Mouse (Mus musculus): ENCODE measurements around the gene Lrrc1. TPM values are rescaled to one million over a fixed set of nuclear protein-coding genes. Genes with fewer than 3 reads are reported as not detected.

Gene Lrrc1
- polyA plus RNA-seq, 1 experiment from 2014 or later, result 27.4 TPM

DNA sequence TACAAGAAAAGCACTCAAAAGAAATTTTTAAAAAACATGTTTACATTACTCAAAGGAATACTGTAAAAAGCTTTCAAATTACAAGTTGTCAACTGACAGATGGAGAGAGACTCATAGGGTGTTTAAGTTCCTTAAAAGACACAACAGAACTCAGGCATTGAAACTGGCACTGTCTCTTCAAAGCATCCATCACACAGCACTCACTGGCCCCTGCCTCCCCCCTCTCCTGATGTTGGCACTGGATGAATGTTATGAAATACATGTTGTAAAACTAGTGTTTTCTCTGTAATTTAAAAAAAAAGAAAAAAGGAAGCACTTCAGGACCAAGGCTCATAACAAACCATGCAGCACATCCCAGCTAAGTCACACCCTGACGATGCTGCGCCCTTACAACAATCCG, 61.1 kb downstream of the Lrrc1 start:
- ChIA-PET POLR2A (no interaction called here), CTCF (interaction anchor here (1.0 to 1.9 kb wide), 3 partner anchors 9 to 14 kb away, joined by 3 to 4 read pairs (median 4); no protein-coding TSS in a partner anchor)
- DNase-seq (ENCODE audit: low read depth, low spot score), result no peak
- in situ Hi-C loops (cut with MboI; ENCODE audit: low pct_unique_long_range_greater_than_20kb), result no loop called here
- no peak for TF ChIP-seq CTCF (IDR thresholded peaks at IDR 0.05)
- H3K27me3 ChIP-seq, result no peaks in the 10 kb centered on the region
- ATAC-seq, result no peak

GRCm38 (mm10) chr9:77482281-77482680, 62.4 kb downstream of the Lrrc1 start:
- no peaks in the 10 kb centered on the region for H3K27me3 ChIP-seq
- no peak for TF ChIP-seq CTCF (IDR thresholded peaks at IDR 0.05)
- ATAC-seq, result peak; percentile 82
- ChIA-PET POLR2A (no interaction called here), CTCF (interaction anchor here (0.9 kb wide), 1 partner anchor 52 kb away, joined by 3 read pairs; no protein-coding TSS in a partner anchor)
- in situ Hi-C loops (cut with MboI; ENCODE audit: low pct_unique_long_range_greater_than_20kb), result no loop called here
- no peak for DNase-seq (ENCODE audit: low read depth, low spot score)

GRCm38 (mm10) chr9:77481380-77481779, 63.3 kb downstream of the Lrrc1 start:
- in situ Hi-C loops (cut with MboI; ENCODE audit: low pct_unique_long_range_greater_than_20kb), result no loop called here
- H3K27me3 ChIP-seq, result no peaks in the 10 kb centered on the region
- DNase-seq (ENCODE audit: low read depth, low spot score) (no peak), ATAC-seq (no peak)
- POLR2A ChIA-PET, result no interaction called here
- CTCF ChIA-PET, result interaction anchor here (0.9 kb wide), 1 partner anchor 53 kb away, joined by 3 read pairs; no protein-coding TSS in a partner anchor
- TF ChIP-seq CTCF (IDR thresholded peaks at IDR 0.05), result no peak

DNA sequence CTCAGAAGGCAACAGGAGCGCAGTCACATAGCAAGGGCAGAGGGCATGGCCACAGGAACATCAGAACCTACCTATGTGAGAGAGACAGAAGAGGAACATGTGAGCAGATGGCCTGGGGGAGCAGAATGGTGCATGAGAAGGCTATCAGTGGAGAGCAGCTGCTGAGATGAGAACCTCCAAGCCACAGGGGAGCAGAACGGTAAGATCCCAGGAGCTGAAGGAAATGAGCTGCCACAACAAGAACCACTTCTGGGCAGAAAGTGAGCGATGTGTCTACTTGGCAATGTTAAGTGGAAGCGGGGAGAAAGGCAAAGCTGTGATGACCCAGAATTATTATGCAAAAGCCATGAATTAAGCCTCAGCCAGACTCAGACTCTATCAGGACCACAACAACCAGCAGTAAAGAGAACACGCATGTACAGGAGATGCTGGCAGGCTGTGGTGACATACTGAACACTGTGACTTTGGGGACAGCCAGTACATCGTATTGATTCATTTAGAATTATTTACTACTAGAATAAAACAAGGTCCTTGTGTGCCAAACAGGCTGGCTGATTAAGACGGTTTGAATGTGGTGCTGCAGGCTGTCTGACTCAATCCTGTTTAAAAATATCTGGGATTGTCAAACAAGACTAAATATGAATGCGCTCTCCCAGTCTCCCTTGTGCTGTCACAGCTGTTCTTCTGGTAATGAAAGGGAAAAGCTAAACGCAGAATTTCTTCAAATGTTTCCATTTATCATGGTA, 63.9 kb downstream of the Lrrc1 start:
- ATAC-seq, result no peak
- in situ Hi-C loops (cut with MboI; ENCODE audit: low pct_unique_long_range_greater_than_20kb), result no loop called here

DNA sequence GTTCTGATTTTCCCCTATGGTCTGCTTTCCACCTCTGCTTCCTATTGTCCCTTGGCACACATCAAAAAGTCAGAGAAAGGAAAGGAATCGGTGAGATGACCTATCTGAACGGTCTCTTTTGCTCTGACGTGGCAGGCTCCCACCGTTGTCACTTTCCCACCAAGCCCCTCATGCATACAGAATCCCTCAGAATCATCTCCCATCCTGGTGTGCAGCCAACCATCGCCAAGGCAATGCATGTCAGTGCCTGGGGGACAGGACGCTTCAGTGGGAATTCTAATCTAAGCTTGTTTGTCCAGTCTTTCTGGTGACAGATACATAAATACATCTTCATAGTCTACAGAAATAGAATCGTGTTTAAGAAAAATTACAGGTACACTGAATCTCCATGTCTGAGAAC, 64.7 kb downstream of the Lrrc1 start:
- in situ Hi-C loops (cut with MboI; ENCODE audit: low pct_unique_long_range_greater_than_20kb), result no loop called here
- no peak for ATAC-seq
- no peak for TF ChIP-seq CTCF (IDR thresholded peaks at IDR 0.05)
- ChIA-PET POLR2A (no interaction called here), CTCF (interaction anchor here (1.0 kb wide), 1 partner anchor 15 kb away, joined by 3 read pairs; no protein-coding TSS in a partner anchor)
- DNase-seq (ENCODE audit: low read depth, low spot score), result no peak
- no peaks in the 10 kb centered on the region for H3K27me3 ChIP-seq

More for the DNA sequence above, 63.9 kb downstream of the Lrrc1 start:
- ChIA-PET CTCF (interaction anchor here (1.0 kb wide), 1 partner anchor 14 kb away, joined by 3 read pairs; no protein-coding TSS in a partner anchor), POLR2A (no interaction called here)
- TF ChIP-seq CTCF (IDR thresholded peaks at IDR 0.05), result no peak
- no peak for DNase-seq (ENCODE audit: low read depth, low spot score)
- H3K27me3 ChIP-seq, result no peaks in the 10 kb centered on the region

GRCm38 (mm10) chr9:77478166-77478920, 66.3 kb downstream of the Lrrc1 start:
- POLR2A ChIA-PET, result no interaction called here
- CTCF ChIA-PET, result interaction anchor here (1.6 kb wide), 1 partner anchor 15 kb away, joined by 3 read pairs; no protein-coding TSS in a partner anchor
- DNase-seq (ENCODE audit: low read depth, low spot score) (no peak), ATAC-seq (no peak)
- H3K27me3 ChIP-seq, result no peaks in the 10 kb centered on the region
- in situ Hi-C loops (cut with MboI; ENCODE audit: low pct_unique_long_range_greater_than_20kb), result no loop called here
- no peak for TF ChIP-seq CTCF (IDR thresholded peaks at IDR 0.05)

DNA sequence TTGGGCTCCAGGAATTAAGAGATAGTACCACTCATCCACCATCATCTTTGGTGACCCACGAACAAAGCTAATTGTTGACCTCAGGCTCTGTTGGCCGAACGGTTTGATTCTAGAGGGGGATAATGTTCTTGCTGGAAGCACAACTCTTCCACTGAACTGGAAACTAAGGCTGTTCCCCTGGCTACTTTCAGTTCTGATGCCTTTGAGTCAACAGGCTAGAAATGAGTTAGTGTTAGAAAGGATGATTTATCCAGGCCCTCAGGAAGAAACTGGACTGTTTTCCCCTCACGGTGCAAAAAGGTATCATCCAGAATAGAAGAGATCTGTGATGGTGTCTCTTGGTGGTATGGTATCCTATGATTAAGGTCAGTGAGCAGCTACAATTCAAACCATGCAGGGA, 70.1 kb downstream of the Lrrc1 start:
- ATAC-seq (peak; percentile 81), DNase-seq (ENCODE audit: low read depth, low spot score) (peak; percentile 54)
- POLR2A ChIA-PET, result interaction anchor here (1.1 kb wide), 1 partner anchor 47 kb away, joined by 3 read pairs; no protein-coding TSS in a partner anchor
- no peaks in the 10 kb centered on the region for H3K27me3 ChIP-seq
- TF ChIP-seq CTCF (IDR thresholded peaks at IDR 0.05), result no peak
- CTCF ChIA-PET, result interaction anchor here (0.6 to 1.1 kb wide), 4 partner anchors 9 to 123 kb away, joined by 3 to 5 read pairs (median 4); no protein-coding TSS in a partner anchor
- in situ Hi-C loops (cut with MboI; ENCODE audit: low pct_unique_long_range_greater_than_20kb), result no loop called here

DNA sequence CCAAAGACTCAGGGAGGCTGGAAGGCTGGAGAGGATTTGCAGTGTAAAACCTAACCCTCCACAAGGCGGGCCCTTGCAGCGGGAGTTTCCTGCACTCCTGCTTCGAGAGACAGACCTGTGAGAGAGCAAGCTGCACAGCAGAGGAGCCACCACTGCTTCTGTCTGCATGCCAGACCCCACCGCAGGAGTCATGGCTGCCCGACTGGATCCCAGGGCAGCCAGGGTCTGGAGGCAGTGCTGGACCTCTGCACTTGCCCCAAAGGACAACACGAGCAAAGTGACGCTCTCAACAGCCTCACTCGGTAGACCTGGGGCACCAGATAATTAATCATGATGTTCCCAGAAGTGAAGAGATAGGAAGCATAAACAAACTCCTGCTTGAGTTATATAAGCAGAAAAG, 72.1 kb downstream of the Lrrc1 start:
- ATAC-seq (no peak), DNase-seq (ENCODE audit: low read depth, low spot score) (no peak)
- no peaks in the 10 kb centered on the region for H3K27me3 ChIP-seq
- no peak for TF ChIP-seq CTCF (IDR thresholded peaks at IDR 0.05)
- POLR2A ChIA-PET, result no interaction called here
- in situ Hi-C loops (cut with MboI; ENCODE audit: low pct_unique_long_range_greater_than_20kb), result no loop called here
- CTCF ChIA-PET, result interaction anchor here (0.7 to 1.0 kb wide), 2 partner anchors 124 to 1880 kb away, joined by 3 read pairs; no protein-coding TSS in a partner anchor

- ChIA-PET CTCF (interaction anchor here (1.0 to 1.1 kb wide), 2 partner anchors 27 to 124 kb away, joined by 3 read pairs; no protein-coding TSS in a partner anchor), POLR2A (no interaction called here)
- in situ Hi-C loops (cut with MboI; ENCODE audit: low pct_unique_long_range_greater_than_20kb), result no loop called here
- DNase-seq (ENCODE audit: low read depth, low spot score) (no peak), ATAC-seq (no peak)
- no peaks in the 10 kb centered on the region for H3K27me3 ChIP-seq
- no peak for TF ChIP-seq CTCF (IDR thresholded peaks at IDR 0.05)
Observed at GRCm38 (mm10) chr9:77471646-77472220, 72.9 kb downstream of the Lrrc1 start.

- ChIA-PET POLR2A (no interaction called here), CTCF (interaction anchor here (0.8 to 1.3 kb wide), 4 partner anchors 15 to 127 kb away, joined by 3 to 4 read pairs (median 4); no protein-coding TSS in a partner anchor)
- no peaks in the 10 kb centered on the region for H3K27me3 ChIP-seq
- no peak for TF ChIP-seq CTCF (IDR thresholded peaks at IDR 0.05)
- ATAC-seq (no peak), DNase-seq (ENCODE audit: low read depth, low spot score) (no peak)
- in situ Hi-C loops (cut with MboI; ENCODE audit: low pct_unique_long_range_greater_than_20kb), result no loop called here
Observed at GRCm38 (mm10) chr9:77469791-77470607, 74.7 kb downstream of the Lrrc1 start.
